8 mouse cellular contexts compared by ENCODE assay signal in genomic region chr10:79096706-79097105, GRCm38 (mm10). TPM values are rescaled to one million over a fixed set of nuclear protein-coding genes. Genes with fewer than 3 reads are reported as not detected.
A peak's percentile ranks its signal among the peaks of the same experiment; 100 is the strongest.
DNase-seq lines count a peak whose midpoint lies in the region; ATAC-seq and TF ChIP-seq lines count a peak whose summit lies in the region.

No protein-coding gene starts in this region.

- no peaks in the 10 kb centered on the region for H3K27me3 ChIP-seq in hindbrain, embryonic 14.5 days (ENCODE audit: control insufficient read depth, insufficient read depth, low read length)
- H3K27me3 ChIP-seq in midbrain, embryonic 16.5 days (ENCODE audit: control insufficient read depth, insufficient read depth, low read depth, low read length), result no peaks in the 10 kb centered on the region

- peaks cover 29% of the 10 kb centered on the region for H3K36me3 ChIP-seq in hindbrain, embryonic 14.5 days (replicated peaks; ENCODE audit: control insufficient read depth, insufficient read depth)
- peaks cover 10% of the 10 kb centered on the region for H3K36me3 ChIP-seq in midbrain, embryonic 16.5 days (ENCODE audit: control insufficient read depth, insufficient read depth, low read length)

- 11% methylated on average over 2 of the region's 2 CpGs for WGBS in hindbrain, embryonic 14.5 days
- WGBS in midbrain, embryonic 16.5 days, result 10% methylated on average over 2 of the region's 2 CpGs

- H3K4me1 ChIP-seq in brown adipose tissue, adult 24 weeks (ENCODE audit: control insufficient read depth, insufficient read depth, insufficient read length, low read length), result peaks cover 4% of the 10 kb centered on the region
- H3K4me1 ChIP-seq in hindbrain, embryonic 14.5 days (replicated peaks; ENCODE audit: control insufficient read depth, insufficient read depth, low read length), result peaks cover 33% of the 10 kb centered on the region
- H3K4me1 ChIP-seq in midbrain, embryonic 16.5 days (ENCODE audit: control insufficient read depth, insufficient read depth, low read length), result peaks cover 25% of the 10 kb centered on the region

- peak overlapping the region; percentile 97 for H3K4me3 ChIP-seq in layer of hippocampus, adult 2 months
- peak overlapping the region; percentile 72 for H3K4me3 ChIP-seq in brown adipose tissue, adult 24 weeks (ENCODE audit: insufficient read depth, low read depth, low read length)
- H3K4me3 ChIP-seq in hindbrain, embryonic 14.5 days (replicated peaks; ENCODE audit: low read length), result peak overlapping the region; percentile 60
- H3K4me3 ChIP-seq in midbrain, embryonic 16.5 days (ENCODE audit: low read depth, low read length), result peak overlapping the region; percentile 84

- H3K4me2 ChIP-seq in hindbrain, embryonic 14.5 days (replicated peaks), result peak overlapping the region; percentile 75
- peak overlapping the region; percentile 94 for H3K4me2 ChIP-seq in midbrain, embryonic 16.5 days (ENCODE audit: low read length)

- no peak for DNase-seq in layer of hippocampus, adult 2 months (ENCODE audit: low spot score in 2 of 2)
- no peak for DNase-seq in layer of hippocampus, postnatal 10 days (ENCODE audit: low spot score in 2 of 2)
- no peak for DNase-seq in hindbrain, embryonic 14.5 days (ENCODE audit: low spot score)
- no peak for DNase-seq in frontal cortex, postnatal 25 days (ENCODE audit: low spot score in 2 of 2)
- DNase-seq in urinary bladder, adult 2 months (ENCODE audit: low spot score), result no peak
- DNase-seq in ovary, adult 18-20 months (ENCODE audit: low spot score), result no peak

- H3K27ac ChIP-seq in layer of hippocampus, adult 2 months, result peak overlapping the region; percentile 100
- H3K27ac ChIP-seq in brown adipose tissue, adult 24 weeks (replicated peaks; ENCODE audit: low read depth, low read length), result no peak overlapping the region
- H3K27ac ChIP-seq in hindbrain, embryonic 14.5 days, result peak overlapping the region; percentile 98
- peak overlapping the region; percentile 100 for H3K27ac ChIP-seq in midbrain, embryonic 16.5 days (ENCODE audit: low read length)

- H3K9ac ChIP-seq in hindbrain, embryonic 14.5 days, result peak overlapping the region; percentile 88
- peak overlapping the region; percentile 99 for H3K9ac ChIP-seq in midbrain, embryonic 16.5 days (ENCODE audit: low read depth, low read length)

- ATAC-seq in hindbrain, embryonic 14.5 days (ENCODE audit: low FRiP score), result no peak
- no peak for ATAC-seq in midbrain, embryonic 16.5 days

- H3K9me3 ChIP-seq in hindbrain, embryonic 14.5 days (ENCODE audit: control insufficient read depth, low read length), result no peaks in the 10 kb centered on the region
- H3K9me3 ChIP-seq in midbrain, embryonic 16.5 days (replicated peaks; ENCODE audit: control insufficient read depth, low read length, poor library complexity, severe bottlenecking), result no peaks in the 10 kb centered on the region

- no peak for TF ChIP-seq CTCF in layer of hippocampus, adult 2 months (conservative IDR thresholded peaks at IDR 0.05)

RNA-seq across cellular contexts. Expression of gene 2610008E11Rik, which starts 0.7 kb away (rescaled TPM):
- total RNA-seq in layer of hippocampus, adult 2 months (2021), result 10 to 100 TPM; 22.3 to 28.0 TPM
- 10 to 100 TPM; 28.4 to 28.6 TPM for total RNA-seq in layer of hippocampus, postnatal 10 days (2021)
- 6.9 and 7.3 TPM in 2 replicates for polyA plus RNA-seq in brown adipose tissue, adult 24 weeks (2012; ENCODE audit: insufficient read depth, insufficient read length, missing spikeins)
- 50.7 and 54.9 TPM in 2 replicates for polyA plus RNA-seq in hindbrain, embryonic 14.5 days (2014; fragmentation: Nextera tagmentation; extraction: Ambion mirVana)
- 57.1 and 58.6 TPM in 2 replicates for polyA plus RNA-seq in midbrain, embryonic 16.5 days (2015; fragmentation: Nextera tagmentation; extraction: Ambion mirVana)
- polyA plus RNA-seq in urinary bladder, adult 2 months (2012; rRNA removed), result 11.1 and 14.0 TPM in 2 replicates

RNA-seq across cellular contexts. Expression of gene Vmn2r80, which starts 51.9 kb away (rescaled TPM):
- total RNA-seq in layer of hippocampus, adult 2 months (2021), result not detected
- total RNA-seq in layer of hippocampus, postnatal 10 days (2021), result not detected
- polyA plus RNA-seq in brown adipose tissue, adult 24 weeks (2012; ENCODE audit: insufficient read depth, insufficient read length, missing spikeins), result not detected in 2 replicates
- polyA plus RNA-seq in hindbrain, embryonic 14.5 days (2014; fragmentation: Nextera tagmentation; extraction: Ambion mirVana), result not detected in 2 replicates
- polyA plus RNA-seq in midbrain, embryonic 16.5 days (2015; fragmentation: Nextera tagmentation; extraction: Ambion mirVana), result not detected in 2 replicates
- polyA plus RNA-seq in urinary bladder, adult 2 months (2012; rRNA removed), result not detected in 2 replicates
